Mouse (Mus musculus): ENCODE data around the gene Pitpnm2. TPM values are rescaled to one million over a fixed set of nuclear protein-coding genes. Genes with fewer than 3 reads are reported as not detected.

Gene Pitpnm2
- total RNA-seq, 1 experiment from 2014 or later, result 14.3 TPM

DNA sequence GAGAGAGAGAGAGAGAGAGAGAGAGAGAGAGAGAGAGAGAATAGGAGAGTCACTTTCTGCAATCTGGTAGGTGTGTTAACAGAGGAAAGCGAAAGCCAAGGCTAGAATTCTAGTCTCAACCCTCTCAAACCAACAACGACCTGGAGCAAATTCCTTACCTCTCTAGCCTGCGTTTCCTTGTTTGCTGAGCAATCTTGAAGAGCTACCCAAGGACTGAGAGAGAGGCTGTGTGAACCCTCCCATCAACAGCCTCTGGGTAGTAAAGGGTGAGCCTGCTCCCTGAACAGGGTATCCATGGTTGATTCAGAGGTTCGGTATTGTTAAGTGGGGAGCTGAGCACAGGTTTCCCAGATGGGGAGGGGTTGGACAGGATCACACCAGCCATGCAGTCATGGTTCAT lies 96.8 kb downstream of the Pitpnm2 start:
- no peak for ATAC-seq (replicated peaks in 1 of 2; ENCODE audit: insufficient read depth in 1 of 2, low FRiP score in 2 of 2, low TSS enrichment in 1 of 2, low read depth in 1 of 2, poor library complexity in 2 of 2, severe bottlenecking in 2 of 2)

DNA sequence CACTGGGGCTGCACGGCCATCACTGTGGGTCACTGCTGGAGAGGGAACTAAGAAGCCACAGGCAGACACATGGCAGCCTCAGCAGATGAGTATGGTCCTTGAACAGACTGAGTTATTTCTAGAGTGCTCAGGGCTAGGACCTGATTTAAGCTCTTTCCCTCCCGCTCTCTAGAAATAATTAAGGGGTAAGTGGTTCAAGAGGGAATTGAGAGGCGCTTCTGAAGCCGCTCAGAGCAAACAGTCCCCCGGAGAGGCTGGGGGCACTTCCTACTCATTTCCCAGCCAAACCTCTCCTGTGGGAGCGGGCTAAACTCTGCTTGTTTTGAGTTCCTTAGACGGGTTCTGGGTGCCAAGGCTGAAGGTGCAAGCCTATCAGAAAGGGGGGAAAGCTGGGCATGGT lies 98.7 kb downstream of the Pitpnm2 start:
- no peak for ATAC-seq (replicated peaks in 1 of 2; ENCODE audit: insufficient read depth in 1 of 2, low FRiP score in 2 of 2, low TSS enrichment in 1 of 2, low read depth in 1 of 2, poor library complexity in 2 of 2, severe bottlenecking in 2 of 2)

GRCm38 (mm10) chr5:124149028-124149427 lies 100.5 kb downstream of the Pitpnm2 start:
- no peak for ATAC-seq (replicated peaks in 1 of 2; ENCODE audit: insufficient read depth in 1 of 2, low FRiP score in 2 of 2, low TSS enrichment in 1 of 2, low read depth in 1 of 2, poor library complexity in 2 of 2, severe bottlenecking in 2 of 2)

GRCm38 (mm10) chr5:124138066-124138465 lies 111.5 kb downstream of the Pitpnm2 start:
- no peak for ATAC-seq (replicated peaks in 1 of 2; ENCODE audit: insufficient read depth in 1 of 2, low FRiP score in 2 of 2, low TSS enrichment in 1 of 2, low read depth in 1 of 2, poor library complexity in 2 of 2, severe bottlenecking in 2 of 2)

GRCm38 (mm10) chr5:124134261-124134660 lies 115.3 kb downstream of the Pitpnm2 start:
- ATAC-seq (replicated peaks in 1 of 2; ENCODE audit: insufficient read depth in 1 of 2, low FRiP score in 2 of 2, low TSS enrichment in 1 of 2, low read depth in 1 of 2, poor library complexity in 2 of 2, severe bottlenecking in 2 of 2), result no peak

- ATAC-seq (replicated peaks in 1 of 2; ENCODE audit: insufficient read depth in 1 of 2, low FRiP score in 2 of 2, low TSS enrichment in 1 of 2, low read depth in 1 of 2, poor library complexity in 2 of 2, severe bottlenecking in 2 of 2), result no peak
Measured at GRCm38 (mm10) chr5:124125093-124125492, 124.5 kb downstream of the Pitpnm2 start.

- no peak for ATAC-seq (replicated peaks in 1 of 2; ENCODE audit: insufficient read depth in 1 of 2, low FRiP score in 2 of 2, low TSS enrichment in 1 of 2, low read depth in 1 of 2, poor library complexity in 2 of 2, severe bottlenecking in 2 of 2)
Measured at GRCm38 (mm10) chr5:124122357-124122756, 127.2 kb downstream of the Pitpnm2 start.

GRCm38 (mm10) chr5:124119204-124119603 lies 130.4 kb downstream of the Pitpnm2 start:
- no peak for ATAC-seq (replicated peaks in 1 of 2; ENCODE audit: insufficient read depth in 1 of 2, low FRiP score in 2 of 2, low TSS enrichment in 1 of 2, low read depth in 1 of 2, poor library complexity in 2 of 2, severe bottlenecking in 2 of 2)

DNA sequence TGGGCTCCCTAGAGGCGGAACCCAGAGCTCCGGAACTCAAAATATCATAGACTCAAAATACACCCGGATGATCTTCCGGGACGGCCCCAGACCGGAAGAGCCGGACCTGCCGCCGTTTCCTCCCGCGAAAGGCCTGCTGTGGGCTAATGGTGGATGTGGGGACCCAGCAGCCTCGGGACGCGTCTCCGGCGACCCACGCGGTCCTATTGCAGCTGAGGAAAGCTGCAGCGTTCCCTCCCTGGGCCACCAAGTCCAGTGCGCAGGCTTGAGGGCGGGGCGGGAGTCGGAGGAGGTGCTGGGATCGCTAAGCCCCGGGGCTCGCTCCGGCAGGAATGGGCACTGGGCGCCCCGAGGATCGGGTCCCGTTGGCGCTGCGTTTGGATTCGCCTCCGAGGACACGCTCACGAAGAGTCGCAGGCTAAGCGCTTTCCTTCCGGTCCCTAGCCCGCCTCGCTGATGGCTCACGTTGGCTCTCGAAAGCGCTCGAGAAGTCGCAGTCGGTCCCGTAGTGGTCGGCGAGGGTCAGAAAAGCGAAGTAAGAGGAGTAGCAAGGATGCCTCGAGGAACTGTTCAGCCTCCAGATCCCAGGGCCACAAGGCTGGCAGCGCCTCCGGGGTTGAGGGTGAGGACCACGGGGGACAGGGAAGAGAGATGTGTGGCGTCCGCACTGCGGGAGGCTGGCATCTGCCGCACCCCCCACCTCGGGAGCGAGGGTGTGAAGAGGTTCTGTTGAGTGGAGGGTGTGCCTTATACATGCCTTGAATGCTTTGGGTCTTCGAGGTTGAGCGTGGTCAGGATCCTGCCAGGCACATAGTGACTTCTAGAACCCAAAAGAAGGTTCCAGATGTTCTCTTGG lies 133.3 kb downstream of the Pitpnm2 start, which contains the start of gene Arl6ip4:
TSS of gene Arl6ip4 (plus strand) at position 100 of the 856 bp plus-strand sequence.
- ATAC-seq (replicated peaks in 1 of 2; ENCODE audit: insufficient read depth in 1 of 2, low FRiP score in 2 of 2, low TSS enrichment in 1 of 2, low read depth in 1 of 2, poor library complexity in 2 of 2, severe bottlenecking in 2 of 2), result peak in 1 of 2 experiments; percentile 11; a peak in 1 of 4 replicates

DNA sequence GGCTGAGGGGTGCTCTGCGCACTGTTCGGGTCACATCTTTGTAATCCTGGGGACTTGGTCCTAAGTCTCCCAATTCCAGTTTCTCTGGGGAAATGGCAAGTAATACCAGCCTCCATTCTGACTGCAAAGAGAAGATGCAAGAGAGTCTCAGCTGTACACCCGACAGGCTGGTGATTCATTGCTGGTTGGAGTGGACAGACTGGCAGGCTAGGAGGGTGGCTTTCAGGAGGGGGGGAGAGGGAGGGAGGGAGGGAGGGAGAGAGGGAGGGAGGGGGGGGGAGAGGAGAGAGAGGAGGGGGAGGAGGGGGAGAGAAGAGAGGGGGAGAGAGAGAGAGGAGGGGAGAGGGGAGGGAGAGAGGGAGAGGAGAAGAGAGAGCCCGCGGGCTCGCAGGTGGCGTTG lies 134.0 kb downstream of the Pitpnm2 start:
- no peak for ATAC-seq (replicated peaks in 1 of 2; ENCODE audit: insufficient read depth in 1 of 2, low FRiP score in 2 of 2, low TSS enrichment in 1 of 2, low read depth in 1 of 2, poor library complexity in 2 of 2, severe bottlenecking in 2 of 2)

DNA sequence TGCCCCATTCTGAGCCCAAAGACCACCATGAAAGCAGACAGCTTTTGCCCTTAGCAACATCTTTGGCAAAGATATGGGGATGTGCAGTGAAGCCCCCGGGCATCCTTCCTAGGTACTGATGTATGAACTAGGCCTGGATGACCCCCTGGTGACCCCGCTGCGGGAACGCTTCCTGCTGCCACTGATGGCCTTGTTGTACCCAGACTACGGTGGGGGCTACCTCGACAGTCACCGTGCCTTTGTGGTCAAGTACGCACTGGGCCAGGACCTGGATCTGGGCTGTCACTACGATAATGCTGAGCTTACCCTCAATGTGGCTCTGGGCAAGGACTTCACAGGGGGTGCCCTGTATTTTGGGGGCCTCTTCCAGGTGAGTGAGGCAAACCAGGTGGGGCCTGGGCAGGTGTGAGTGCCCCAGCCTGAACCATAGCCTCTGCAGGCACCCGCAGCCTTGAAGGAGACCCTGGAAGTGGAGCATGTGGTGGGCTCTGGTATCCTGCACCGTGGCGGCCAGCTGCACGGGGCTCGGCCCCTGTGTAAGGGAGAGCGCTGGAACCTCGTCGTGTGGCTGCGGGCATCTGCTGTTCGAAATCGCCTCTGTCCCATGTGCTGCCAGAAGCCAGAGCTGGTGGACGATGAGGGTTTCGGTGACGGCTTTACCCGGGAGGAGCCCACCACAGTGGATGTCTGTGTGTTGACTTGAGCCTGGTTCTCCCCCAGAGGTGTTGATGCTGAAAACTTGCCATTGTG lies 135.1 kb downstream of the Pitpnm2 start:
- no peak for ATAC-seq (replicated peaks in 1 of 2; ENCODE audit: insufficient read depth in 1 of 2, low FRiP score in 2 of 2, low TSS enrichment in 1 of 2, low read depth in 1 of 2, poor library complexity in 2 of 2, severe bottlenecking in 2 of 2)

GRCm38 (mm10) chr5:124113030-124113429 lies 136.5 kb downstream of the Pitpnm2 start:
- peak; percentile 38 to 51; a peak in 3 of 4 replicates for ATAC-seq (replicated peaks in 1 of 2; ENCODE audit: insufficient read depth in 1 of 2, low FRiP score in 2 of 2, low TSS enrichment in 1 of 2, low read depth in 1 of 2, poor library complexity in 2 of 2, severe bottlenecking in 2 of 2)

DNA sequence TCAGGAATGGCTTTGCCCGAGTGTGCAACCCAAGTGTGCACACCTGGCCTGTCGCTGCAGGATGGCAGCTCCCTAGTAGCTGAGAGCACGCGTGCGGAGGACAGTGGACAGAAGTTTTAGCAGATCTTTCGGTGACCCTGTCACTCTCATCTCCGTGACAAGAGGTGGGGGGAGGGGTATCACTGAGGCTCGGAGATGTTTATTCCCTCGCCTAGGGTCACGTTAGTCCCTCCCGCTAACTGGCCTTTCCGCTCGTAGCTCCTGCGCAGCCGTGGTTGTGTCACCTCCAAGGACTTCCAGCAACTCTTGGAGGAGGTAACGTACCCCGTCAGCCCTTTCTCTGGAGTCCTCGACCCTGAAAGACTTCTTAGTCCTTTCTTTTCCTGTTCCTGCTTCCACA lies 137.0 kb downstream of the Pitpnm2 start:
- no peak for ATAC-seq (replicated peaks in 1 of 2; ENCODE audit: insufficient read depth in 1 of 2, low FRiP score in 2 of 2, low TSS enrichment in 1 of 2, low read depth in 1 of 2, poor library complexity in 2 of 2, severe bottlenecking in 2 of 2)

DNA sequence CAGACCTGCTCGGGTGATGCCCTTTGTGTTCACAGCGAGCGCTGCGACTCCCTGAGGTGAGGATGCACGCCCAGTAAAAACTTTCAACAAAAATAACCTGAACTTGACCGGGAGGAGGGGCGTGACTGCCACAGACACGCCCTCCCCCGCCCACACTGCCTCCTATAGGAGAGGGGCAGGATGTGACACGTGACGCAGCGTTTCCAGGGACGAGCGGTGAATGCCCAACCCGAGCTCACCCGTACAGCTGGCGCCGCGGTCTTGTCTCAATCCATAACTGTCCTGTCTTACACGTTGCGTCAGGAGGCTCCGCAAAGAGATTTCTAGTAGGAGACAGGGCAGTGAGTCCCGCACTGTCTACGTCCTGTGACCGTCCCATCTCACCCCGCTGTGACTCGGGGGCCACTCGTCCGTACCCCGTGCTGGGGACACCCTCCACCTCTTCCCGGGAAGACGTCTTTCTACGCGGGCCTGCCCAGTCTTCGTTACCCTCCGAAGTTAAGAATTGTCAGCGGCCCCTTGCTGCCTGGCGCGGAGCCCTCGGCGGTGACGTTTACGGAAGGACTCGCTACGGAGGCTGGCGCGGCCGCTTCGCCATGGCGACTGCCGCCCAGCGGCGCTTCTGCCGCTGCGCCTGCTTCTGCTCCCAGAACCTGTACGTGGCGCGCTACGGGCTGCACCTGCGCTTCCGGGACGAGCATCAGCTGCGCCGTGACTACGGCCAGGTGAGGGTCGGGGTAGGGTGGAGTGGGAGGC lies 137.6 kb downstream of the Pitpnm2 start, which contains the start of gene Ogfod2:
TSS of gene Ogfod2 (plus strand) at position 556 of the 756 bp plus-strand sequence.
- peak; percentile 89 to 93 for ATAC-seq (replicated peaks in 1 of 2; ENCODE audit: insufficient read depth in 1 of 2, low FRiP score in 2 of 2, low TSS enrichment in 1 of 2, low read depth in 1 of 2, poor library complexity in 2 of 2, severe bottlenecking in 2 of 2)

DNA sequence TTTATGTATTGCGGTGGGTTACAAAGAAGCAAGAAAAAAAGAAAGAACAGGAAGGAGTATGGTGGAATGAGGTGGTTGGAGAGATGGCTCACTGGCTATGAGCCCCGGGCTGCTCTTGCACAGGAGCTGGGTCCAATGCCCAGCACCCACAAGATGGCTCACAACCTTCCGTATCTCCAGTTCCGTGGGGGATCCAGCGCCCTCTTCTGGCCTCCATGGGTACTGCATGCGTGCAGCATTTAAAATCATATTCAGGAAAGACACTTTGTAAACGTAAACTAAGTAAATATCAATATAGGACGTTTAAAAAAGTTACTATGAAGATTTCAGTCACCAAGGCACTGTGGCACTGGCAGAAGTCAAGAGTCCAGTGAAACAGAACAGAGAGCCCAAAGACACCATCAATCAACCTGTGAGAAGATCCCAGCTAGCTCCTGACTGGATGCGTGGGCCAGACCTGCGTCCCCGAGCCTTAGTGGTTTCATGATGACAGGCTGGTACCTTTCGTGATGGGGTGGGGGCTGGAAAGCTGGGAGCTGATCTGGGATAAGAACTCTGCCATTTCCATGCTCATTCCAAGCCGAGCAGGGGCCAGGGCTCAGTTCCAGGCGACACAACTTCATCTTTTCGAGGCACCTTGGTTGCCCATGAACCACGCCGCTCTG lies 138.4 kb downstream of the Pitpnm2 start:
- ATAC-seq (replicated peaks in 1 of 2; ENCODE audit: insufficient read depth in 1 of 2, low FRiP score in 2 of 2, low TSS enrichment in 1 of 2, low read depth in 1 of 2, poor library complexity in 2 of 2, severe bottlenecking in 2 of 2), result no peak

DNA sequence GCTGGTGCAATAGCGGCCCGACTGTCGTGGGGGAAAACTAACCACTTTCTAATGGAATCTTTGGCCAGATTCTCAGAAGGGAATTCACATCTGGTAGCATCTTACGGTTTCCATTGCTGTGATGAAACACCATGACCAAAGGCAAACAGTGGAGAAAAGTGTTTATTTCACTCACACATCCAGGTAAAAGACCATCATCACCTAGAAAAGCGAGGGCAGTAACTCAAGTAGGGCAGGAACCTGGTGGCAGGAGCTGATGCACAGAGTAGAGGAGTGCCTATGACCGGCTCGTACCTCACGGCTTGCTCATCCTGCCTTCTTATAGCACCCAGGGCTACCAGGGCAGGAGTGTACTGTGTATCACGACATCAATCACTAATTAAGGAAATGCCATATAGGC lies 146.0 kb downstream of the Pitpnm2 start:
- no peak for ATAC-seq (replicated peaks in 1 of 2; ENCODE audit: insufficient read depth in 1 of 2, low FRiP score in 2 of 2, low TSS enrichment in 1 of 2, low read depth in 1 of 2, poor library complexity in 2 of 2, severe bottlenecking in 2 of 2)

- no peak for ATAC-seq (replicated peaks in 1 of 2; ENCODE audit: insufficient read depth in 1 of 2, low FRiP score in 2 of 2, low TSS enrichment in 1 of 2, low read depth in 1 of 2, poor library complexity in 2 of 2, severe bottlenecking in 2 of 2)
Measured at GRCm38 (mm10) chr5:124103020-124103419, 146.5 kb downstream of the Pitpnm2 start.
